Mouse (Mus musculus) megakaryocyte-erythroid progenitor cell, adult 5-6 weeks (primary cell): ENCODE data around the gene Lalba. TPM values are rescaled to one million over a fixed set of nuclear protein-coding genes. Genes with fewer than 3 reads are reported as not detected.
"Not testable (repeated sequence)": the region's sequence is repeated elsewhere in the genome, so short reads cannot be mapped to it uniquely, and the experiment has no call there.

Experiments
- ATAC-seq: replicated peaks from 2 replicates; pipeline ENCODE4 v1.8.0; 2016; ENCODE audit warnings: mild to moderate bottlenecking, inconsistent platforms; ENCODE audit not compliant: severe bottlenecking, poor library complexity, low FRiP score, low TSS enrichment
- total RNA-seq, 2 experiments: library from RNA; stranded (forward) in 1 of 2; stranded (reverse) in 1 of 2; fragments of 200-1000, 215-1000 nt in 1 of 2; fragments of >200 nt in 1 of 2; fragmentation: Nextera tagmentation in 1 of 2; gene quantifications; 2 replicates each; pipeline ENCODE4 v1.2.3; 2014 to 2017

Lalba gene
- total RNA-seq, 2 experiments from 2014 or later: not detected

DNA sequence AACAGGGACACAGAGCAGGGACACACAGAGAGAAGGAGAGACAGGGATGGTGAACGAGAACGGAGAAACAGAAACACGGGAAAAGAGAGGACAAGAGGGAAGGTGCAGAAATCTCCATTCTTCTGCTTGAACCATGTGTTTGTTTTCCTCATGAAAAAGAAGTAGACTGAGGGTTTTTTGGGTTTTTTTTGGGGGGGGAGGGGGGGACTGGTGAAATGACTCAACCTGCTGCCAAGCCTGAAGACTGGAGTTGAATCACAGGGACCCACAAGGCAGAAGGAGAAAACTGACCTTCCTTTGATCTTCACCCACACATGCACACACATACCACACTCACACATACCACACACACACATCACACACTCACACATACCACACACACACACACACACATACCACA lies 20.8 kb upstream of the Lalba start:
- no peak for ATAC-seq

DNA sequence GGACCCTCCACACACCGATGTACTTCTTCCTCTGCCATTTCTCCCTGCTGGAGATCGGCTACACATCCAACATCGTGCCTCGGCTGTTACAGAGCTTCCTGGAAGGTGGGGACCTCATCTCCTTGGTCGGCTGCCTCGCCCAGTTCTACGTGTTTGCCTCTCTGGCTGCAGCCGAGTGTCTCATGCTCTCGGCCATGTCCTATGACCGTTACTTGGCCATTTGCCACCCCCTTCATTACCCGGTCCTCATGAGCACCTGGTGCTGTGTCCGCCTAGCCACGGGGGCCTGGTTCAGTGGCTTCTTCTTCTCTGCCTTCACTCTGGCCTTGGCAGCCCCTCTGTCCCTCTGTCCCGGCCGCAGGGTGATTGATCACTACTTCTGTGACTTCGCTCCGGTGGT lies 15.1 kb upstream of the Lalba start:
- ATAC-seq: no peak

DNA sequence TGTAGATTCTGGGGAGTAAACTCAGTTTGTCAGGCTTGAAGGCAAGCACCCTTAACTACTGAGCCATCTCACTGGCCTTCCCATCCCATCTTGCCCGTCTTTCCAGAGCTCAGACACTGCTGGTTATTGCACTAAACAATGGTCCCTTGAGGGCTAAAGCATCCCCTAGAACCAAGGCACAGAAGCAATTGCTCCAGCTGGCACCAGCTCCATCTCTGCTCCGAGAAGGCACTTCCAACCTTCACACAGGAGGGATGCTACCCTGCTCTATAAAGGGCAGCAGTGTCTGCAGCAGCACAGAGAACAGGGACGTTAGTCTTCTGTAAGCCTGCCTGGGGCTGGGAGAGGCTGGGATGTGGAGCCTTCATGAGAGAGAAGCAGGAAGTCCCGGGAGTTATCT lies 9.6 kb upstream of the Lalba start, which contains the start of gene Olfr279:
Olfr279 (plus strand) TSS at position 301 of the 400 bp plus-strand sequence.
- ATAC-seq: no peak

DNA sequence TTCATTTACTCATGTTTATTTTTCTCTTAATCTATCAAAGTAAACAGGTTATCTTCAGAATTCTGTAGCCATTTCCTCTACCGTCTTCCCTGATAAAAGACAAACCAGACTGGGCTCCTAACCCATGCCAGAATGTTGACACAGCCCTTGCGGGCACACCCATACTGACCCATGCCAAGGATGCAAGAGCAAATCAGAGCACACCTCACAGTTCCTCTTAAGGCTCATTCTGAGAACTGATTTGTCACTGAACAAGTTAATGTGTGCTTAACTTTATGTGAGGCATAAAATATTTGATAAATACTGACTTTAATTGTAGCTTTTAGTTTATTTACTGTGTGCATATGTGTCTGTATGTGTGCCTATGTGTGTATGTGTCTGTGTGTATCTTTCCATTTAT lies 8.8 kb upstream of the Lalba start:
- ATAC-seq: no peak

DNA sequence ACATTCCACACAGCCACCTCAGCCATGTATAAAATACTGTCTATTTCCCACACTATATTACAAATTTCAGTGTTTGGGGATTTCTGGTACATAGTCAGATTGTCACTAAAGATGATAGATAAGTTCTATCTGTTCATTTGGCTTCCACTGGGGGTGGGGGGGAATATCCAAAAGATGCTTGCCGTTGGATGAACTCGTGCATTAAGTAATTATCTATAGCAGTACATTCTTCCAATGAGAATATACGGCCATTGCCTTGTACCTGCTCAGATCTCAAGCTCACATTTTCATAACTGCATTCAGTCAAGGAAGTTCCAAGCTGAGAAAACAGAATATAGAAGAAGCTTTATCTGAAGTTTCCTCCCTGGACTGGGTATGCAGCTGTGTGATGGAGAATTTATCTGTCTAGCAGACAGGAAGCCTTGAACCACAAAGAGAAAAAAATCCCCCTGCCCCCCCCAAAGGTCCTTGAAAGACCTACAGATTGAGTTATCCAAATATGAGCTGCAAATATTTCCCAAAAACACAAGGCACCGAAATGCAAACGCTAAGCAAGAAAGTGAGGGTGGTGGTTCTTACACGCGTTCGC lies 4.0 kb upstream of the Lalba start:
- ATAC-seq: no peak

DNA sequence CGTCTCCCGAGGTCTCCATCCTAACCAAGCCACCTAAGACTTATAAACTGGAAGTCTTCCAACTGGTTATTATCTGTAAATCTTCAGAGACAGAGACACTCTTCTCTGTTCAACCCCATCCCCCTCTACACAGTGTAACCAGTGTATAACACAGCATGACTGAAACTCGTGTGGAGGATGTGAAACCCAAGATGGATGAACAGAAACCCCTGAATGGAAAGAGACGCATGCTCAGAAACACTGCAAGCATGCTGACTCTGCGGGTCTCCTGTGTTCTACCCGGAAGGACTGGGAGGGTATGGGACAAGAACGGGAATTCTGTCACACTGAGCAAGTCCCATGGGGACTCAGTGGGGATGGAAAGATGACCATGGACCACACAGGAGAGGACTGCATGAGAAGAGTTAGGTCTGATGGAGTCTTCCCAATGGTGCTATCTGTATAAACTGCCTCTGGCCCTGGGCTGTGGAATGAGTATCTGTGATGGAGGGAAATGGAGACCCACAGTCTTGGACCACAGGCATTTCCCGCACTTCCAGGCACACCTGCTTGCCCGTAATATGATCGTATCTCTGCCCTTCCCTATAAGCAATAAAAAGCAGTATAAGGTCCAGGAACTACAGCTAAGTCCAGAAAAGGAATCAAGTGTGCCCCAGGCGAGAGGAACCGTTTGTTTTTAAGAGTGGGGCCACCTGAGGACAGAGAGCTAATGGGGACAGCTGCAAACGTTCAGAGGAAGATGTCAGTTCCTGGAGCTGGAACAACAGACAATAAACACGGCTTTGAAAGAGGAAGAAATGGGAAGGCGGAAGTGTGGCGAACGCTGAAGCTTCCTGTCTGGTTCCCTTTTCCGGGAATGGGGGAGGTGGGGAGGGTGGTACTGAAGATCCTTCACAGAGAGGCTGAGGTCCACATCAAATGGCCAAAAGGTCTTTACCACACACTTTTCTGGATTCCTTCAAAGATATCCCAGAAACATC lies 1.7 kb upstream of the Lalba start:
- no peak for ATAC-seq

DNA sequence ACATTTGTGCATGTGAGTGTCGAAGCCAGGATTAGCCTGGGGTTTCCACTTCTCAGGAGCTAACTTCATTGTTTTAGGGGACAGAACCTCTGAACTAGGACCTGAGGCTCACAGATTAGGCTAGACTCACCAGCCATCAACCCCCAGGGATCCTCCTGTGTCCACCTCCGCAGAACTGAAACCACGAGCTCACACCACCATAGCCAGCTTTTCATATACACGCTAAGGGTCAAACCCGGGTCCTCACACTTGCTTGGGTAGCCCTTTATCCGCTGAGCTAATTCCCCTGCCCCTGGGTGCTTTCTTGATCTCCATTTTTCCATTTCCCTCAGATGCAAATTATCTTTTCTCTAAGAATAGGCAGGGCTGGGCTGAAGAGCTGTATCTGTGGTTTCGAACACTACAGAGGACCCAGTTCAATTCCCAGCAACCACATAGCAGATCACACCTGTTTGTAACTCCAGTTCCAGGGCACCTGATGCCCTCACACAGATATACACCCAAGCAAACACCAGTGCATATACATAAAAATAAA lies 2.9 kb downstream of the Lalba start:
- no peak for ATAC-seq

DNA sequence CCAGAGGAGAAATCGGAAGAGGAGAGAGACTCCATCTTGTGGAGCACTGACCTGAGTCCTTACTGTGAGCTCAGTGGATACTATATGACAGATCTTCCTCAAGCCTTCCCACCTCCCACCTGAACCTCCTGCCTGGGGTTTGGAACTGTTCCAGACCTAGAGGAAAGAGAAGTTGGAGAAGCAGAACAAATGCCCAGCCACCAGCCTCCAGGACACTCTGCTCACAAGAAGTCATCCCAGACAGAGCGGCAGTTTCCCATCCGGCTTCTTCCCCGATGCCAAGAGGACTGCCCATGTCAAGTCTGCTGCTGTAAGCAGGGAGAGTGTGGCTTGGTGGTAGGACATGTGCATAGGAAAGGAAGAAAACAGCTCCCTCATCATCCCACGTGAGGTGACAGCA lies 6.2 kb downstream of the Lalba start:
- ATAC-seq: no peak

DNA sequence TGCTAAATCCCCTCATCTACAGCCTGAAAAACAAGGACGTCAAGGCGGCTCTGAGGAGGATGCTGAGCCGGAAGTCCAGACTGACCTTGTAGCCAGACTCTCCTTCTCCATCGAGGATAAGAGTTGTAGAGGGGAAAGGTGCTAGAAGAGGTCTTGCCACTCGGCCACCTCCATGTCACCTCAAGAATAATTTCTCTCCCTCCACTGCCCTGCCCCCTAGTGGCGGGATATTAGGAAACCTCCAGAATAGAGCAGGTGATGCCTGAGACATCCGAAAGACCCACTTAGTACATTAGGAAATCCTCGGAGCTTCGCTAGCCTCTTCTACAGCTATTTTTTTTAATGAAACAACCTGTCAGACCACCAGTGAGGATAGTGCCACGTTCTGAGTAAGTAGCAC lies 7.1 kb downstream of the Lalba start:
- ATAC-seq: peak; percentile 58

DNA sequence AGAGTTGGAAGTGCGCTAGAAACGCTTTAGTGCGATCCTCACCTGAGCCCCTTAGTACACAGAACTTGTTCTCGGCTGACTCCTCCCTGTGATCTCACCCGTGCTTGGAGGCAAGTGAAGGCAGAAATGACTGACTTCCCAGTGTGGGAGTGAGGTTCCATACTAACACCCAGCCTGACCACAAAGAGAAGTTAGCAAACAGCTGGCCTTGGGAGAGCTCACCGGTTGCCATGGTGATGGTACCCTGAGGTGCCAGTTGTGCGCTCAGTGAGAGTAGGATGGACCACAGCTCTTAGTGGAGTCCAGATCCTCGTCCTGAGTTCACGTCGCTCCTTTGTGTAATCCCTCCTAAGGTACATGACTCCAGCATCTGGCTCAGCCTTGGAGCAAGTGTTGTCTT lies 7.6 kb downstream of the Lalba start:
- no peak for ATAC-seq

DNA sequence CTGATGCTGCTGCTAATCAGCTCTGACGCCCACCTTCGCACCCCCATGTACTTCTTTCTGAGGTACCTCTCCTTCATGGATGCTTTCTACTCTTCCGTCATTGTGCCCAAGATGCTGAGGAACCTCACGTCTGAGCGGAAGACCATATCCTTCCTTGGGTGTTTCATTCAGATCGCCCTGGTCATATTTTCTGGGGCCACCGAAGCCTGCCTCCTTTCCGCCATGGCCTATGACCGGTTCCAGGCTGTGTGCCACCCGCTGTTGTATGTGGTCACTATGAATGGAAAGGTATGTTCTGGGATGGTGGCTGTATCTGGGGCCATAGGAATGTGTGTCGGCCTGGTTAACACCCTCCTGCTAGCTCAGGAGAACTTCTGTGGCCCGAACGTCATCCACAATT lies 11.0 kb downstream of the Lalba start:
- no peak for ATAC-seq

DNA sequence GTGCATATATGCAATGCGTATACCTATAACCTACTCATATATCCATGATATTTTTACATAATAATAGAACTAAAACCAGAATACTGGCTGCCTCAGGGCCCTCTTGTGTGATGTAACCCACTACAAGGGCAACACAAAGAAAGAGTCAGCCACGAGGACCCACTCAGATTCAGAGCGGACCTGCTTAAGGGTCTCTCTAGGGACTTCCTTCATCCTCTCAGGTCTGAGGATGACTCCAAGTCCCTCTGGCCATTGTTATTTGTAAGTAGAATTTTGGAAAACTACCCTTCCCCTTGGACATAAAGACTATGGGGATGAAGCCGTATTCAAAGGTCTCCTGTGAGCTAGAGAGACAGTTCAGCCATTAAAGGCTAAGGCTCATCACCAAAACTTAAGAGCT lies 12.9 kb downstream of the Lalba start, which contains the start of gene OR5BS1P:
OR5BS1P (plus strand) TSS at position 301 of the 400 bp plus-strand sequence.
- no peak for ATAC-seq

DNA sequence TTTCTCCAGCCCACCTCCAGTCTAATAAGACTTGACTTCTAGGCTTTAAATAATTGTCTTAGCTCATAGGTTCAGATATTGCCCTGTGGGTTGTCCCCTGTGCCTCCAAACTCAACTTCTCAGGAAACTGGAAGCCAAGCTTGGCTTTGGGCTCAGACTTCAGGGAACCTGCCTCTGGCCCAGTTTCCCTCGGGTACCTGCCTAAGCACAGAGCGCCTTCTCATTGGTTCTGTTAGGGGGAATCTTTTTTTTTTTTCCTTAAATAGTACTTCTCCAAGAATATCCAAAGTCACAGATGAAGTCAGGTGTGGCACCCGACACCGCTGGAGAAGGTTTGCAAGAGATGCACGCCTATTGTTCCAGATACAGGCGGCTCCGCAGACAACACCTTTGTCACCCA lies 30.2 kb downstream of the Lalba start, which contains the start of gene Olfr281:
Olfr281 (plus strand) TSS at position 301 of the 400 bp plus-strand sequence.
- ATAC-seq: no peak

DNA sequence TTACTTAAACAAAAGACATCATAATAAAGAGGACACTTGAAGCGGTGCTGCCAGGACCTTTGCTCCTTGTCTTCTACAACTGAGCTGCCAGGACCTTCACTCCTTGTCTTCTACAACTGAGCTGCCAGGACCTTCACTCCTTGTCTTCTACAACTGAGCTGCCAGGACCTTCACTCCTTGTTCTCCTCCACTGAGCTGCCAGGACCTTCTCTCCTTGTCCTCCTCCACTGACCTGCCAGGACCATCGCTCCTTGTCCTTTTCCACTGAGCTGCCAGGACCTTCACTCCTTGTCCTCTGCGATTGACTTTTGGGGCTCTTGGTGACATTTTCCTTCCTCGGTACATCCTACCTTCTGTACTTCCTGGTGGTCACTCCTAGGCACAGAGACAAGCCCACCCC lies 34.0 kb downstream of the Lalba start:
- ATAC-seq: no peak

DNA sequence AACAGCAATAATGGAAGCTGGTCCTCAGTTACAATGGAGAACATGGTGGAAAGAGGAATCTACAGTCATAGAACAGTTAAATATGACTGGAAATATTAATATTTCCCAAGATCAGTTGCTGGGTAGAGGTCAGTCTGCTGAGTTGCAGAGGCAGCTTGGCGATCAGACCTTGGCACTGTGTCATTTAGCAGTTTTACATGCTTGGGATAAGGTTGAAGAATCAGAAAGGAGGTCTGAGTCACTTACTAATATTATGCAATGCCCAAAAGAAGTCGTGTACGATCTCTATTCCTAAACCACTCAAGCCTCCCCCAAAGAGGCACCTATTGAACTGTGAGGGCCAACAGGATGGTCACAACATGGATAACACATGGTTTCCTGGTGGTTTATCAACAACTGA lies 38.0 kb downstream of the Lalba start:
- ATAC-seq: no peak

DNA sequence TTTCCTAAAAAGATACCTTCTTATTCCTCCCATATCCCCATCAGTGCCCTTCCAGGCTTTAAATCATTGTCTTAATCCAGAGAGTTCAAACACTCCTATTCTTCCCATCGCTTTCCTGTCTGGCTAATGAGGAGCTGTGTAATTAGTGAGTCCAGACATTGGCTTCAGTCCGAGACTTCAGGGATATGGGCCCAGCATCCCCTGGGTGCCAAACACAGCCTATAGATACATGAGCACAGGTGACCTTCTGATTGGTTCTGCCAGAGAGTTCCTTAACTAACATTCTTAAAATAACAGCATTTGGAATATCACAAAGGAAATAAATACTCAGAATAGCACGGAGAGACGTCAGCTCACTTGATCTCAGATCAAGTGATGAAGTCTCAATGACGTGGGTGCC lies 51.6 kb downstream of the Lalba start, which contains the start of gene Olfr282:
Olfr282 (plus strand) TSS at position 301 of the 400 bp plus-strand sequence.
- not testable (repeated sequence) for ATAC-seq
